Mouse (Mus musculus): ENCODE results near the gene Chmp1a.

GRCm38 (mm10) chr8:123247748-123248147 is 35.2 kb upstream of the Chmp1a start:
- no peak for TF ChIP-seq CTCF (IDR thresholded peaks at IDR 0.05; ENCODE audit: low read depth, low read length)
- no peak for TF ChIP-seq POLR2A (IDR thresholded peaks at IDR 0.05; ENCODE audit: insufficient read depth, low read length)
- TF ChIP-seq EP300 (IDR thresholded peaks at IDR 0.05; ENCODE audit: insufficient read depth, low read depth, low read length), result no peak

Measured in ES-Bruce4 (cell line).